Mouse (Mus musculus) kidney, adult 18-20 months (tissue): Measurements from ENCODE around the gene Fam198a.

Experiments used
- DNase-seq: peaks from one replicate; pipeline ENCODE4 v3.0.0; 2021

The Fam198a gene

DNA sequence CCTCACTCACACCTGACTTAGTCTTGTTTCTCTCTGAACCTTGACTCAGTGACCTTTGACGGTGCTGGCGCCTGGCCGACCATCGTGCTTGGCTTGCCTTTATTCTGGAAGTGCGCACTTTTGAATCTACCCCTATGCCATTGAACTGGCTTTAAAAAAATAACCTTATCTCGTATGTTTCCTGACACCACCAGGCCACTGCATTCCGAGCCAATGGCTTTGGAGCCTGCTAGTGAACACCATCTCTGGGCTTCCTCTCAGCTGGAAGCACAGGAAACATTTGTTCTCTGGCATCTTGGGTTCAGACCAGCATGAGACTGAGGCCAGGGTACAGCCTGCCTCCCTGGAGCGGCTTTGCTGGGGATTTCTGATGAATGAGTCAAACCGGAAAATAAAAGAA lies 72.0 kb downstream of the Fam198a start:
- peak; percentile 95 for DNase-seq

DNA sequence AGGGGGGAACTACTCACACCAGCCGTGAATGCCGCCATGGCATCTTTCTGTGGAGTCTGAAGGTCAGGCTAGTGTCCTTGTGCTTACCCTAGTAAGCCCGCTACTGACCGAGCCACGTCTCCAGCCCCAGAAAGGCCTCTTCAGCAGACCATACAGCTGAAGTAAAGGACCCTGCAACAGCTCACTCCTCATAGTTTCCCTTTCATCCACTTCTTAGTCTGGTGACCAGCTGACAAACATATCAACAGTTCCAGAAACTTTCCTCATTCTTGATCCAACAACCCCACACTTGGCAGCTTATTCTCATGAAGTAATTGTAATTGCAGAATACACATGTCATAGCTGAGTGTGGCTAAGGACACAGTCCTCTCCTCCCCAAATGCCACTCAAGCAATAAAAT lies 73.1 kb downstream of the Fam198a start:
- peak; percentile 19 for DNase-seq

DNA sequence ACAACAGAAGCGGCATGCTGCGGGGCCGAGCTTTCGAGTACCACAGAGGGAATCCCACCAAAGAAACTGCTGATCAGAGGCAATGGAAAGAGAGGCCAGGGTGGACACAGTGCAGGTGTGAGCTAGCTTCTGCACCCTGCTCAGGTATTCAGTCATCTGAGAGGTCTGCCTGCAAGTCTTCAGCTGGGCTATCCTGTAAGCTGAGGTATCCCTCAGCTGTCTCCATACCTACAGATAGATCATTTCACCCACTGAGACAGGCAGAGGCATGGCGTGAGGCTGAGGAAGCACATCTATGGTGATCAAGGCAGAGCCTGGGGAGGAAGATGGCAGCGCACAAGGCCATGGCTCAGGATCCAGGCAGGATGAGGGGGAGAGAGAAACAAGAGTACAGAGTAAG lies 73.6 kb downstream of the Fam198a start:
- no peak for DNase-seq

DNA sequence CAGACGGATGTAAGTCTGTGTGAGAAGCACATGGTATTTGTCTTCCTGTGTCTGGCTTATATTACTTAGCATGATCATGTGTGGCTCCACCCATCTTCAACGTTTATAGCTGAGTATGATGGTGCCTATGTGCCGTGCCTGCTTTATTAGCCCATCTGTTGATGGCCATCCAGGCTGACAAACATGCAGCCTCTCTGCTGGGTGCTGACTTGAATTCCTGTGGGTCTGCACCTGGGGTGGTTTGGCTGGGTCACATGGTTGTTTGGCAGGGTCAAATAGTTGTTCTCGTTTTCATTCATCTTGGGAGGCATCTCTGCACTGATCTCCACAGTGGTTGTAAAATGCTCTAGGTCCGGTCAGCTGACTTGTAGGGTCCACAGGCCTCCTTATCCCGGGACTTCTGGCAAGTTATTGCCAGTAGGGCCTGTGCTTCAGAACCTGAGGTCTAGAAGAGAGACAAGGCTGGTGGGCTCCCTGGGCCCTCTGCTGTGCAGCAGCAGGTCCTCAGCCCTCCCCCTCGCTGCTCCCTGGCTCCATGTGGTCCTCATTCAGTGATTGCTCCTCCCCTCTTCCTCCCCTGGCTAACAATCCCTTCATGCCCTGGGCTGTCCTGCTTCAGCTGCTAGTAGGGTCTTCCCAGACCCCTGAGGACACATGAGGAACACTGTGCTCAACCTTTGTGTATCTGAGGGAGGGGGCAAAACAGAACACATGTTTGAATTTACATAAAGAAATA lies 75.2 kb downstream of the Fam198a start:
- no peak for DNase-seq

DNA sequence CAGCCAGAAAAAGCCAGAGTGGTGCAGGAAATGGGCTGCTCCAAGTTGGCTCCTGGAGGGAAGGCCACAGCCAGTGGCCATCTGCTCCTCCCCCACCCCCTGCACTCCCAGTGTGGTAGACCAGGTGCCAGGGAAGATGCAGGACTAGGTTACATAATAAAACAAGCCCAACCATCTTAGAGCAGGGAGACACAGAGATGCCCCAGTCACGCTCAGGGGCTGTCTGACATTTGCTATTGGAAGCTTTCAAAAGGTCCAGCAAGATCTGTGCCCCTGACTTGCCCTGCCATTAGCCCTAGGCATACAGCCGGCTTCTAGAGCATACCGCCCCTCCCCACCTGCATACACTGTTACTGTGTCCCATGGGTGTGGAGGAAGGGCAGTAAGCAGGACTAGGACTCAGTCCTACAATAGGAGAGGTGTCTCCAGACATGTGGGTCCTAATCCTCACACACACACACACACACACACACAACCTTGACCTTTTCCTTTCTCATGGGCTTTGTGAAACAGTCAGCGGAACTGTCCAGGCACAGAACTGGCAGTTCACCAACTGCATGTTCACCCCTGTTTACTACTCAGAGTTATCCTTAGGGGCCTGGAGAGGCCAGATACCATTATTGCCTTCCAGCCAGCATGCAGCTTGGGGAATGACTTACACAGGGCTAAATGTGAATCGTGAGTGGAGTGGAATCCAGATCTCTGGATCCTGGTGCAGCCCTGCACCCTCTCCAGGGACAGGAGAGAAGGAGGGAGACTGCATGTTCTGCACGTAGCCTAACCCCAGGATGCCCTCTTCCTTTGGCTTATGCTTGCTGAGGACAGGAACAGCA lies 76.5 kb downstream of the Fam198a start:
- peak; percentile 48 for DNase-seq

- peak; percentile 63 for DNase-seq
Observed at GRCm38 (mm10) chr9:122027914-122028745, 77.3 kb downstream of the Fam198a start.

DNA sequence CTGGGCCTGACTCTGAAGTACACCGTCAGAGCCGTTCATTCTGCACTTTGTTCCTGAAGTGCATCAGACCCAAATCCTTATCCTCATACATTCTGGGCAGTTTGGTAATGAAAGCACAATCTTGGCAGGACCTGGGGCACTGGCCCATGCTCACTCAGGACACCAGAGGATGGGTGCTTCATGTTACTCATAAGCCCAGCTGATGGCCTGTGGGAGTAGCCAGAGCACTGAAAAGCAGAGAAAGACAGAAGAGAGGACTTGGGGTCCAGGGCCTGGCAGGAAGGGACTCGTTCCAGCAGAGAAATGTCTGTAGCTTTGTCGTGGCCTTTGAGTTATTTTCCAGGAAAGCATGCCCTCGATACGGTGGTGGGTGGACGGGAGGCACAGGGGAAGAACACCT lies 79.0 kb downstream of the Fam198a start:
- no peak for DNase-seq
